Mouse (Mus musculus) E14TG2a.4 (cell line): ENCODE measurements around the gene Car4.

Experiments
- CTCF ChIP-seq: conservative IDR thresholded peaks from 2 replicates; pipeline ENCODE4 v1.5.1; 2014; ENCODE audit warnings: low read length
- POU5F1 ChIP-seq: IDR thresholded peaks from 2 replicates; pipeline ENCODE4 v1.6.1; 2014; ENCODE audit warnings: low read length, borderline replicate concordance

- TF ChIP-seq POU5F1 (no peak), CTCF (peak; percentile 69)
These were observed 20.5 kb downstream of the Car4 start for GRCm38 (mm10) chr11:84978113-84978512.
